Mouse (Mus musculus) layer of hippocampus, postnatal 25 days (tissue): ENCODE measurements around the gene B3gat2. TPM values are rescaled to one million over a fixed set of nuclear protein-coding genes. Genes with fewer than 3 reads are reported as not detected.
A peak's percentile ranks its signal among the peaks of the same experiment; 100 is the strongest.

Experiments
- DNase-seq, 2 experiments: peaks; one replicate each; pipeline ENCODE4 v3.0.0; 2022; ENCODE audit warnings: mixed read lengths in 2 of 2, low spot score in 1 of 2; ENCODE audit errors: extremely low spot score in 1 of 2
- total RNA-seq, 2 experiments: library from RNA; stranded (reverse); gene quantifications; 2 replicates each; pipeline ENCODE4 v1.2.3; 2021

The B3gat2 gene
- total RNA-seq, 2 experiments from 2014 or later, result 12.9 to 13.2 TPM

GRCm38 (mm10) chr1:23826887-23827758 is 65.6 kb downstream of the B3gat2 start:
- DNase-seq, result peak in 1 of 2 experiments; percentile 58

DNA sequence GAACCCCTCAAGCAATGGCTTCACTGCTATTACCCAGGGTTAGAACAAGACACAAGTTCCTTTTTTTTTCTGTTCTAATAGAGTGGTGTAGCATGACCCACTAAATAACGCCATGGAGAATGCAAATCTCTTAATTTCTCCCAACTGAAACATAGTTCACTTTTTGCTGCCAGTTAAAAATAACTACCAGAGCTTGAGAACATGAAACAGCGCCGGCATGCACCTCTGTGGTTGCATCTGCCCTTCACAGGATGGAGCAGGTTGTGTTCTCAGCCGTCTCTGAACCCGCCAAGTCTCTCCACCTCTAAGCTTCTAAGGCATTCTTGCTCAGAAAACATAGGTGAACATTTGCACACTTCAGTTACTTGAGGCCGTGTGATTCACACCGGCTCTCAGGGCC is 72.7 kb downstream of the B3gat2 start:
- DNase-seq, result no peak

DNA sequence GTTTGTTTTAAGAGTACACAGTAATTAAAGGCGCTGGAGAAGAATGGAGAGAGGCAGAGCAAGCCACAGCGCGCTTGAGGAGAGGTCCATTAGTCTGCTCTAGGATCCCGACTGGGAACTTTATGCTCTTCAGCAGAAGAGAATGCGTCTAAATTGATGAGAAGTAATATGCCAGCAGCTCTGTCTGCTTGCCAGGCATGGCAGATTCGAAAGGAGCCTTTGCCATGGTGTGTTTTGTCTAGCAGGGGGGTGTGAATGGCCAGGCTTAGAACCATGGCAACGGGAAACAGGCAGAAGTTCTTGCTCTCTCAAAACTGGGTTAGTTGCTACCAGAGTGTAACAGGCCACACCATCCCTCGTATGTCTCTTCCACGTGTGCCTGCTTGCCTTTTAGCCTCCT is 73.3 kb downstream of the B3gat2 start:
- peak in 1 of 2 experiments; percentile 32 for DNase-seq

- DNase-seq, result no peak
Observed at GRCm38 (mm10) chr1:23836630-23837029, 75.1 kb downstream of the B3gat2 start.

DNA sequence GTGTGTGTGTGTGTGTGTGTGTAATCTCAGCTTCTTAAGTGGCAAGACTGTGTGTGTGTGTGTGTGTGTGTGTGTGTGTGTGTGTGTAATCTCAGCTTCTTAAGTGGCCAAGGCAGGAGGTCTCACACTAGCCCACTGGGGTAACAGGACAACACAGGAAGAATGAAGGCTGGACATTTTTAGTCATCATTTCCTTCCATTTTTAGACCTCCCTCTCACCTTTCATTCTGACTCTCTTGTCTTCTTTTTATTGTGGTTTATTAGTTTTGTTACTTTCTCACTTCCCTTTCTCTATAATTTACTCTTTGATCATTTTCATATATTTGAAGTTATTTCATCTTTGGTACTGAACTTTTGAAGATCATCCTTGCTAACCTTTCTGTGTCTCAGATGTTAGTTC is 79.4 kb downstream of the B3gat2 start:
- no peak for DNase-seq

DNA sequence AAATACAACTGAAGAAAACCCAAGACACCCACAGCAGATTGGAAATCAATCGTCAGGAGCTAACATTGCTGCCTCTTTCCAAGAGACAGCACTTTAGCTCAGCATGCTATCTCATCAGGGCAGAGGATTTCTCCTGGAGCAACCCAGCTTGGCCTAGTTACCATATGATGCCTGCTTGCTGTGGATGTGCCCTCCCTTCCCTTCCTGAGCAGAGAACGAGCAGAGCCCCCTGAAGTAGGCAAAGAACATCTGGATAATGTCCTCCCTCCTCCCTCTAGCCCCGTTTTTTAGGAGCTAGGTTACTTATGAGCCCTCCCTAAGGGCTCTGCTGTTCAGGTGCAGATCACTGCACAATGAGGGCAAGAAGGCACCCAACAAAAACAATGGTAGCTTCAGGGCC is 81.1 kb downstream of the B3gat2 start:
- DNase-seq, result no peak

DNA sequence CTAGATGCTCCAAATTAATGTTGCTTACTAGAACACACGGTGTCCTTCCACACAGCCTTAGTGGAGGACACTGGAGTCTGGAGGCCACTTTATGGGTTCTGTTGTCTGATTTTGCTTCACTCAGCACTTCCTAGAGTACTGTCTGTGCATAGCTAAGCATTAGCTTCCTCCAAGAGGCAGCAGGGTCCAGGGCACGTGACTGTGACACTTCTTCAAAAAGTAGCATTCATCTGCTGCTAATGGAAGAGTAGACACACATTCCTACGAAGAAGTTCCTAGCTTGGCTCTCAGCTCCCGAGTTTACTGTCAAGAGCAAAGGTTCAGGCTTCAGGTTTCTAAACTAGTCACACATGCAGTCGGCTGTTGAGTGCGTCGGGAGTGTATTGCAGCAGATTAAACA is 82.2 kb downstream of the B3gat2 start:
- DNase-seq, result no peak

GRCm38 (mm10) chr1:23845007-23845406 is 83.5 kb downstream of the B3gat2 start:
- DNase-seq, result no peak

- peak in 1 of 2 experiments; percentile 52 for DNase-seq
Observed at GRCm38 (mm10) chr1:23846044-23846680, 84.6 kb downstream of the B3gat2 start.

DNA sequence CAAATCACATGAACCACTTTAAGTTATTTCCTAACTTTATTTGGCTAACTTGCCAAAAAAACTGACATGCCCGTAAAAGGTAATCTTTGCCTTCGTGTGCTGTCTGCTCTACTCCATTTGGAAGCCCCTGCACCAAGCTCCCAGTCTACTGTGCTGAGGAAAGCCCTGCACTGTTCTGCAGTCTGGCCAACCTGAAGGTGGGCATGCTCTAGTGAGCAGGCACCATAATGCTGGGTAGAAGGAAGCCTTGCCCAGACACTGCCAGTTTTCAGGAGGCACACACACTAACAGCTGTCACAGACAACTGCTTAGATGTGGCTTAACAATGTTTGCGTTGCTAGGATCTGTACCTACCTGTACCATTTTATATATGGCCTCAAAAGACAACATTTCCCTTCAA is 94.1 kb downstream of the B3gat2 start:
- no peak for DNase-seq

DNA sequence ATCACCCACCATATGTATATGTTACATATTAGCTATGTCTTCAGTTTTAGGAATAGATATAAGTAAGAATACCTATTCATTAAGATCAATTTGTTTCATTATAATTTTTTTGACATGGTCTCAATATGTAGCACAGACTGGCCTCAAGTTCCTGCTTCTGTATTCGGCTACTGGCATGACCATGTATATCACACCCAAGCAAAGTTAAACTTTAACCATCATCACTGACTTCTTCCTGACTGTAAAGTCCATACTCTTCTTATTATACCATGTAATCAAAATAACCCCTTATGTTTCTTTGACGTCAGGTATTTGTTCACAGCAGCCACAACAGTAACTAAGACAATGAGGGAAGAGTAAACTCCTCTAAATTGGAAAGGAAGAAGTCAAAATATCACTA is 99.4 kb downstream of the B3gat2 start:
- no peak for DNase-seq

DNA sequence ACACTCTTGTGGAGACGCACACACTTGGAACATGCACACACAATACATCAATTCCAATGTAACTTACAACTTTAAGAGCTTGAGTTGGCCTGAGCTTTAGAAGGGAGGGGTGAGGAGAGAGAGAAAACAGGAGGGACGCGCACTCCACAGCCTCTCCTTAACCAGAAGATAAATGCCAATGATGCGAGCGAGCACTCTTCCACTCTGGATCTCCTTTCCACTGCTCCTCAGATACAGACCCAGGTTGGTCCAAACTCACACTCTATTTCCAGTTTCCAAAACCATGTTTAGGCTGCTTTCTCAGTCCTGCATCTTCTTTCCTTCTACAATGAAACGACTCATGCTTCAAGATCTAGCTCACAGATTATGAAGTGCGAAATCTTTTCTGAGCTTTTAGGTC is 104.0 kb downstream of the B3gat2 start:
- DNase-seq, result no peak

DNA sequence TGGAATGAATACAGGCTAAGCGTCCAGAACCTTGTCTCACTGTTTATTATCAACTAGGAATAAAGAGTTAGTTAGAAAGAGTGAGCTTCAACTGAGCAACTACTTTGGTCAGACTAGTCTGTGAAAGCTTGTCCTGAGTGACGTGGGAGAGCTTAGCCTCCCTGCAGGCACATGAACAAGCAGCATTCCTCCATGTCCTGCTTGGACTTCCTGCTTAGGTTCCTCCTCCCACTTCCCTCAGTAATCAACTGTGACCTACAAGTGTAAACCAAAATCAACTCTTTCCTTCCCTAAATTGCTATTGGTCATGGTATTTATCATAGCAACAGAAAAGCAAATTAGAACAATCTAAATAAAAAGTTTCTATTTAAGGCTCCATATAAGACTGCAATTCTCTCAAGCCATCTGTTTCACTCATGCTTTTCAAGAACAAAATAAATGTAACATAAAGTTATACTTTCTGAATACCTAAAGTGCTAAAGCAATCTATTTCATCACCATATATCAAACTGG is 105.9 kb downstream of the B3gat2 start:
- DNase-seq, result no peak

- no peak for DNase-seq
Observed at GRCm38 (mm10) chr1:23872194-23872593, 110.6 kb downstream of the B3gat2 start.

DNA sequence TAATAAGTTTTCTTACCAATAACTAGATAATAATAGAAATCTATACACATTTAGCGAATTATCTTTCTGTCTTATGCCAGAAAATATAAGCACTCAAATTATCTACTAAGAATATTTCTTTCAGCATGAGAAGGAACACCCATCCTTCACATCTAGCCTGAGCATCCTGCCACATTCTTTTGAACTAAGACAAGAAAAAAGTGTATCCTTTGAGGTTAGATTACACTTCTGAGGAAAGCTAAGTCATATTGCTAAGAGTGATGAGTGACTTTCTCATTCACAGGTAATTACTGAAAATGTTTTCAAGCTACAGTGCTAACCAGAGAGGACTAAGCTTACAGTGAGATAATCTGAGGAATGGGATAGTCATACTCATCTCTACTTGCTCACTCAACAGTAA is 121.1 kb downstream of the B3gat2 start:
- no peak for DNase-seq

DNA sequence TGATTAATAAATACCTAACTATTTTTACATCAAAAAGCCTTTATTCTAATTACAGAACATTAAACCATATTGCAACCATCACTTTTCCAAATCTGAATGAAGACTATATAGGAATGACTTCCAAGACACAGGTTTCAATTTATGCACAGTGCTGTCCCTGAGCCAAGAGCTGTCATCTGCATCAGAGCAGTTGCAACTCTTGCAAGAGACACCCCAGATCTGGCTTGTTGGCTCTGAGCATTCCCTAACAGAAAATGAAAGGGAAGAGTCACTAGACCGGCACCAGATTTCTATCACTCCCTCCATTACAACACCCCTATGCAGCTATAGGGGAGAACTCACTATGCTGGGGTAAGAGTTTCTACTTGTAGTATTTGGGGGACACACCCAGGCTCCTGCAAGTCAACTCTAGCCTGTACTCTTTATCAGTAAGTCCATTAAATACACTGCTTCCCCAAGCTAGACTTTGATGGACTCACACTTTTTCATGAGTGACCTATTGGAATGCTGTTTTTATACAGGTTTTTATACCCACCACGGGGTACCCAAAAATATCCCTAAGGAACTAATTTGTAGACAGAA is 122.6 kb downstream of the B3gat2 start:
- no peak for DNase-seq

- no peak for DNase-seq
Observed at GRCm38 (mm10) chr1:23884914-23885313, 123.4 kb downstream of the B3gat2 start.

GRCm38 (mm10) chr1:23892072-23892471 is 130.5 kb downstream of the B3gat2 start:
- no peak for DNase-seq
